Mouse (Mus musculus) heart, adult 10 weeks (tissue): ENCODE measurements around the gene Nsun7. TPM values are rescaled to one million over a fixed set of nuclear protein-coding genes. Genes with fewer than 3 reads are reported as not detected.

Experiments
- polyA plus RNA-seq: library from polyadenylated mRNA; stranded (reverse); fragments of 350-450 nt; fragmentation: Illumina TruSeq; extraction: RNeasy Lipid Tissue Mini Kit (QIAGEN cat#74804); gene quantifications from one replicate; pipeline ENCODE4 v1.2.3, GENCODE M21; 2014; ENCODE audit warnings: low read depth, low replicate concordance

Nsun7 gene
- not detected for polyA plus RNA-seq

GRCm38 (mm10) chr5:66259756-66260448, at the start of gene Nsun7:
Gene Nsun7, plus strand, starts transcription at chr5:66259897.

Other genes with a start within 250 kb of the Nsun7 start
- 0.76 TPM for gene Rbm47, start 86.8 kb upstream of the Nsun7 start, polyA plus RNA-seq